Mouse (Mus musculus) common myeloid progenitor, adult 5-6 weeks (primary cell): ENCODE results near the gene Npsr1. TPM values are rescaled to one million over a fixed set of nuclear protein-coding genes. Genes with fewer than 3 reads are reported as not detected.

Source experiments
- ATAC-seq: replicated peaks from 2 replicates; pipeline ENCODE4 v1.8.0; 2016; ENCODE audit warnings: low read depth, mild to moderate bottlenecking, moderate TSS enrichment, inconsistent platforms; ENCODE audit not compliant: poor library complexity, severe bottlenecking
- total RNA-seq: library from RNA; stranded (forward); fragments of 200-1000, 187-1606 nt; gene quantifications from 2 replicates; pipeline ENCODE4 v1.2.3, GENCODE M21; 2017

Gene Npsr1
- total RNA-seq, 1 experiment from 2014 or later = not detected

- no peak for ATAC-seq
These were observed 113.8 kb downstream of the Npsr1 start for GRCm38 (mm10) chr9:24211636-24212035.

- ATAC-seq = no peak
These were observed 119.9 kb downstream of the Npsr1 start for GRCm38 (mm10) chr9:24217721-24218120.

- no peak for ATAC-seq
These were observed 138.7 kb downstream of the Npsr1 start for GRCm38 (mm10) chr9:24236461-24236860.

- no peak for ATAC-seq
These were observed 149.8 kb downstream of the Npsr1 start for GRCm38 (mm10) chr9:24247557-24247956.

- no peak for ATAC-seq
These were observed 156.4 kb downstream of the Npsr1 start for GRCm38 (mm10) chr9:24254236-24254635.

- ATAC-seq = 0 out of 2 replicates have a peak, but pooled peaks have one; percentile 52
These were observed 182.9 kb downstream of the Npsr1 start for GRCm38 (mm10) chr9:24280498-24281287.

- ATAC-seq = no peak
These were observed 184.8 kb downstream of the Npsr1 start for GRCm38 (mm10) chr9:24282617-24283016.

- no peak for ATAC-seq
These were observed 185.3 kb downstream of the Npsr1 start for GRCm38 (mm10) chr9:24283071-24283470.

- no peak for ATAC-seq
These were observed 185.7 kb downstream of the Npsr1 start for GRCm38 (mm10) chr9:24283536-24283935.

- ATAC-seq = peak; percentile 74
These were observed 186.7 kb downstream of the Npsr1 start for GRCm38 (mm10) chr9:24284239-24285084.

GRCm38 (mm10) chr9:24285419-24285818 is 187.6 kb downstream of the Npsr1 start:
- no peak for ATAC-seq

GRCm38 (mm10) chr9:24291385-24291784 is 193.6 kb downstream of the Npsr1 start:
- no peak for ATAC-seq

GRCm38 (mm10) chr9:24293252-24293959 is 195.6 kb downstream of the Npsr1 start:
- ATAC-seq = no peak

- no peak for ATAC-seq
These were observed 205.1 kb downstream of the Npsr1 start for GRCm38 (mm10) chr9:24302906-24303305.

- no peak for ATAC-seq
These were observed 209.2 kb downstream of the Npsr1 start for GRCm38 (mm10) chr9:24306990-24307389.

GRCm38 (mm10) chr9:24307400-24307799 is 209.6 kb downstream of the Npsr1 start:
- ATAC-seq = no peak

- ATAC-seq = no peak
These were observed 218.0 kb downstream of the Npsr1 start for GRCm38 (mm10) chr9:24315835-24316234.

- ATAC-seq = no peak
These were observed 233.9 kb downstream of the Npsr1 start for GRCm38 (mm10) chr9:24331661-24332060.

GRCm38 (mm10) chr9:24341321-24341720 is 243.5 kb downstream of the Npsr1 start:
- no peak for ATAC-seq

GRCm38 (mm10) chr9:24347011-24347410 is 249.2 kb downstream of the Npsr1 start:
- no peak for ATAC-seq
